Mouse (Mus musculus): ENCODE results near the gene Vmn2r94. TPM values are rescaled to one million over a fixed set of nuclear protein-coding genes. Genes with fewer than 3 reads are reported as not detected.

Gene Vmn2r94
- total RNA-seq (2021): not detected
- long read RNA-seq, experiment 1: 0 reads
- long read RNA-seq, experiment 2: 0 reads

- no peak for DNase-seq
These were observed at the start of gene Vmn2r94 for GRCm38 (mm10) chr17:18277656-18278055. Gene Vmn2r94 (minus strand): TSS chr17:18277756.

- no peak for DNase-seq
These were observed 45.5 kb upstream of the Vmn2r94 start for GRCm38 (mm10) chr17:18323031-18323430.

GRCm38 (mm10) chr17:18297799-18298198 is 20.2 kb upstream of the Vmn2r94 start, which contains the start of gene Vmn2r93:
Gene Vmn2r93 (plus strand): TSS chr17:18298099.
- DNase-seq: no peak

- DNase-seq: no peak
These were observed 40.6 kb downstream of the Vmn2r94 start for GRCm38 (mm10) chr17:18236931-18237330.

- DNase-seq: no peak
These were observed 45.6 kb downstream of the Vmn2r94 start for GRCm38 (mm10) chr17:18231996-18232395.

- no peak for DNase-seq
These were observed 56.3 kb downstream of the Vmn2r94 start for GRCm38 (mm10) chr17:18221300-18221699.

Other genes starting within 250 kb of the Vmn2r94 start
- not detected for gene Vmn2r124, start 228.3 kb downstream of the Vmn2r94 start, total RNA-seq (2021)
- not detected for gene Vmn2r91, start 192.7 kb downstream of the Vmn2r94 start, total RNA-seq (2021)
- gene Vmn2r92, start 125.9 kb downstream of the Vmn2r94 start, total RNA-seq (2021): not detected
- gene Vmn2r93, start 20.3 kb upstream of the Vmn2r94 start, total RNA-seq (2021): not detected
- gene Vmn2r95, start 146.3 kb upstream of the Vmn2r94 start, total RNA-seq (2021): not detected